Mouse (Mus musculus): ENCODE data around the gene Trabd.
A peak's percentile ranks its signal among the peaks of the same experiment; 100 is the strongest.

Gene Trabd

DNA sequence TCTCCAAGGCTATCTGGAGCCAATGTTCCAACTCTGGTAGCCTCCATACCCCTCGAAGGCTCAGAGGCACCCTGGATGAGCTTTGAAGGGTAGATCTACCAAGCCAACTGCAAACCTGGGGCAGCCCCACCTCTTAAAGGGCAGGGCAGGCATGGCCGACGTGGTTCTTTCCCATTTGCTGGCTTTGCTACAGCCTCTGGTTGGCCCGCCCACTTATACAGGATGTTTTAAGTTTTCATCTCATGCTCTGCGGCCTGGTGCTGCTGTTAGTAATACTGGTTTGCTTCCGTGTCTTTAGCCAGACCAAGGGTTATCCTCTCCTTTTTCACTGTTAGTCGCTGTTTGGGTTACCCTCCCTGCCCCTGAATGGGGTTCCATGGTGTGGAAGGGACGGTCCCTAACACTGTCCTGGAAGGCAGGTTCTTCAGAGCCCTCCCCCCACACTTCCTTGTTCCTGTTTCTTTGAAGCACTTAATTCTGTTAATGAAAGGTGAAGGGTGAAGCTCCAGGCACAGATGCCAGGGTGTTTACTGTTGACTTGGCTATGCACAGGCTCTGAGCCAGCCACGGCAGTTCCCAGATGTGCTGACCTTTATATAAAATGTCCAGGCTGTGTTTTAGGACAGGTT, 3.4 kb downstream of the Trabd start:
- DNase-seq (ENCODE audit: low read depth), result peak; percentile 87

DNA sequence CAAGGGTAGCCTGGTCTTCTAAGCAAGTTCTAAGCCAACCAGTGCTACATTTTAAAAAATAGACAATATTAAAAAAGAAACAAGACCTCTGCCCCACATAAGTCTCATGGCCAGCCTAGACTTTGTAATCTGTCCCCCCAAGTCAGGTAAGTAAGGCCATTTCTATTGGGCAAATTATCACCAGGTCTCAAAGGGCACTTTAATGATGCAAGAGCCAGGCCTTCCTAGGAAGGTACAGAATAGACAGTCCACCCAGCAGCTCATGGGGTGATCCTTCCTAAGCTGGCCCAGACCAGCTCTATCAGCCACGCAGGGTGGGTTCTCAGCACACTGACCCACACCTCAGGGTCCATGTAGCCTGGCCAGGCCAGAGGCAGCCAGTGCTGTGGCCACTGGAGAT, 9.0 kb downstream of the Trabd start:
- DNase-seq (ENCODE audit: low read depth), result no peak

DNA sequence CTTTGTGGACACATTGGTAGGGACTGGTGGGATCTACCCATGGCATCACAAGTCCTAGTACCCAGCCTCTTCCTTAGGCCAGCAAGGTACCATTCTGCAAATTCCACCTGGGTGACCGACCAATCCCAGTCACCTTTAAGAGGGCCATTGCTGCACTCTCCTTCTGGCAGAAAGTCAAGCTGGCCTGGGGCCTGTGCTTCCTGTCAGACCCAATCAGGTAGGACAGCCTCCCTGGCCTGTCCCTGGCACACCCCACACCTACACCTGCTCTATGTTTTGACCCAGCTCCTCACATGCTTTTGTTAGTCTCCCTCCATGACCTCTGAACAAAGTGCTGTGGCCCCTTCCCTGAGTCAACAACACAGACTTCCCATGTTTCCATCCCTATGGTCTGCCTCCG, 9.9 kb downstream of the Trabd start:
- DNase-seq (ENCODE audit: low read depth), result no peak

DNA sequence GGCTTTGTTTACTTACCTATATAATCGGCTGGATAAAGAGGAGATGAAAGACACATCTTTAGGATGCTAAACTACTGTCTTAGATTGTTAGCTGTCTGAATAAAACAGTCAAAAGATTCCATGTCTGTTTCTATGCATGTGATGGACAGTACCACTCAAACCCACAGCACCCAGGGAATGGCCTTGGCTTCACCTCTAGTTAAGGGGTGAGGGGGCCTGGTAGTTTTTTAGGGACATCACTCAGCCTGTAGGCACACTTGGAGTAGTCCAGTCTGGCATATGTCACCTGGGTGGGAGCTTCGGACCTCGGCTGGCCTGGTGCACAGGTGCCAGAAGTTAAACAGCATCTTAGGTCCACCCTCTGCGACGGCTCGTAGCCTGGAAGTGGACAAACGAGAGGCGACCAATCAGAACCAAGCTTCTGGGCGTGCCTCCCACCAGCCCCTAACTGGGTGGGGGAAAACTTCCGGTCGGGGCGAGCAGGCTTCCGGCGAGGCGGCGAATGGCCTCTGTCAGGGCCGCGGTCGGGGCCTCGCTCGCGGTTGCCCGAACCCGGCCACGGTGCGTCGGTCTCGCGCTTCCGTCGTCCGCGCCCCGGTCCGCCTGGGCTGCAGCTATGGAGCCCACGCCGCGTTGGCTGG, 13.8 kb downstream of the Trabd start, which contains the start of gene Selenoo:
TSS of gene Selenoo (plus strand) at position 478 of the 641 bp plus-strand sequence.
- peak; percentile 77 for DNase-seq (ENCODE audit: low read depth)

DNA sequence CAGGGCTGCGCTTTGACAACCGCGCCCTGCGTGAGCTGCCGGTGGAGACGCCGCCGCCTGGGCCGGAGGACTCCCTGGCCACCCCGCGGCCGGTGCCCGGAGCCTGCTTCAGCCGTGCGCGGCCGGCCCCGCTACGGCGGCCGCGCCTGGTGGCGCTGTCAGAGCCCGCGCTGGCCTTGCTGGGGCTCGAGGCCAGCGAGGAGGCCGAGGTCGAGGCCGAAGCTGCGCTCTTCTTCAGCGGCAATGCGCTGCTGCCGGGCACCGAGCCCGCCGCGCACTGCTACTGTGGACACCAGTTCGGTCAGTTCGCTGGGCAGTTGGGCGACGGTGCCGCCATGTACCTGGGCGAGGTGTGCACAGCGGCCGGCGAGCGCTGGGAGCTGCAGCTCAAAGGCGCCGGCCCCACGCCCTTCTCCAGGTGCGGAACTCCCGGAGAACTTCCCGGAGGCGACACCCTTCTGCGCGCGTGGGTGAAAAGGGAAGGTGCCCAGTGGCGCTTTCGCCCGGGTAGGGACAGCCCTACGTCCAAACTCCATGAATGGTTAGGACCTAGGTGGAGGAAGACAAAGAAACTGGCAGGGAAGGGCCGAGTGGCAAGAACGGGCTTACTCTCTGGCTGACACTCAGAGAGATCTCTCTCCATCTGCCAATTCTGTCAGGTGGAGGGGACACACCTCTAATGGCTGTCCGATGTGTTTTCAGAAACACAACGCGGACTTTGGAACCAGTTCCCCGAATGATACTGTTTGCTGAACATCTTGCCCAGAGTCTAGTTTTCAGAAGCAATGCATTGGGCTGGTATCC, 14.5 kb downstream of the Trabd start:
- peak; percentile 30 for DNase-seq (ENCODE audit: low read depth)

DNA sequence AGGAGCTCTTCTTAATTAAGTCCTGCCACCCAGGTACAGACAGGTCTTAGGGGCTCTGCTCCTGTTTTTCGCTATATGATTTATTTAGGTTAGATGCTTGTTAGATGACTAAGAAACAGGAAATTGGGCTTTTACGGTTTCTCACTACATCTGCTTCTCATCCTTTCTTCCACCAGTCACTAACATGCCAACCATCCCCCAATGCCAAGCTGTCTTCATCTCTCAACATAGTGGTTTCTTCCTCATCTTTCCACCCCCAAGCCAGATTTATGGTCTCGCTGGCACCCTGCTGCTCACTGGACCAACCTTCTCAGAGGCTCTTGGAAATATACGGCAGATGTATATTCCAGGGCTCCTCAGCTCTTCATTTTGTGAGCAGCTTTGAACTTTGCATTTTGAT, 15.7 kb downstream of the Trabd start:
- DNase-seq (ENCODE audit: low read depth), result no peak

DNA sequence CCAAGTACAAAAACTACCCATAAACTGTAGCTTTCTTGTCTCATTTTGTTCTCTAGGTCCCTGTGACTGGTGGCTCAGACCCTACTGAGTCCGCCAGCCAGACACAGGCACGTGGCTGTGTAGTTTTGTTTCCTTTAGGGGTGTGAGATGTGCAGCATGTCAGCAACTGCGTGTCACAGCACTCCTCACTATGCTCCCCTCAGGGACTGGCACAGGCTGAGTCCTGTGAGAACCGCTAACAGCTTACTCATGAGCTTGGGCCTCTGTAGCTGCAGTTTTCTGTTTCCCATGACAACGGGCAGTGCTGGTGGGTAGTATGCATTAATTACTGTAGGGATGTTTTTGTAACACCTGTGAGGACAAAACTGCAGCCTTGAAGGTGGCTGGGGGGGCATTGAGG, 17.3 kb downstream of the Trabd start:
- DNase-seq (ENCODE audit: low read depth), result no peak

DNA sequence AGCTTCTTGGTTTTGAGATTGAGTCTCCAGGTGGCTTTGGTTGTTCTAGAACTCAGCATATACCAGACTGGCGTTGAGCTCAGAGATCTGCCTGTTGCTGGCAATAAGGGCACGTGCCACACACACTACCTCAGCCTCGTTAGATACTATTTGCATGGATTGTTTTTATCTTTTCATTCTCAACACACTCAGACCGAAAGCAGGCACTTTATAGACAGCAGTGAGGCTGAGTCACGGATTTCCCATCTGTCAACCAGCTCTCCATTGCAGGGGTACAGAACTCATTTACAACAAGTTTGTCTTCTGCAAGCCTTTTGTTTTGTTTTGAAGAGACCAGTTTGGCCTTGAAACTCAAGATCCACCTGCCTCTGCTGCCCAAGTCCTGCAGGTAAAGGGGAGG, 22.5 kb downstream of the Trabd start:
- no peak for DNase-seq (ENCODE audit: low read depth)

DNA sequence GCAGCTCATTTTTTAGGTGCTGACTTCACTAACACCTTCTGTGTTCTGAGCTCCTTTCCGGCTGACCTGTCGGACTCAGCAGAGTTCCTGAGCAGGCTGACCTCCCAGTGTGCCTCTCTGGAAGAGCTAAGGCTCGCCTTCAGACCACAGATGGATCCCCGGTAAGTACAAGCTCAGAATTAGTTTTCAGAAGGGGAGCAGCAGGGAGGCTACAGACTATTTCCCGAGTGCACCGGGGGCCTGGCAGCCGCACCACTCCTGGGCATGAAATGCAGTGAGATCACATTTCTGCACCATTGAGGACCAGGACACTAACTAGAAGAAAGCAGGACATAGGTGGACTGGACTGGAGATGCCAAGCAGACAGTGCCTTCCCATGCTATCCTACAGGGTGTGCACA, 23.7 kb downstream of the Trabd start:
- no peak for DNase-seq (ENCODE audit: low read depth)

DNA sequence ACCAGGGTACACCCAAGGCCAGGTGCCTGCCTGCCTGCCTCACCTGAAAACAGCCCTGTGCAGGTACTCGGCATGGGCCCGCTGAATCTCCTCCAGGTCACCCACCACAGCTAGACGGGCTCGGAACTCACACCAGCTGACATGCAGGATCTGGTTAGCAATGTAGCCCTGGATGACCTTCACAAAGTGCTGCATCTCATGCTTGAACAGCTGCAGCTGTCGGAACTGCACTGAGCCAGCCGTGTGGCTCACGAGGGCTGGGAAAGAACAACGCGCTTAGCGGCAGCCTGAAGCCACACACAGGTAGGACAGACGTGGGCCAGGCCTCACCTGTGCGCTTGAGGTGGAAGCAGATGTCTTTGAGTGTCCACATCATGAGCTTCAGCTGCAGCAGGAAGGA, 25.9 kb downstream of the Trabd start:
- DNase-seq (ENCODE audit: low read depth), result no peak

DNA sequence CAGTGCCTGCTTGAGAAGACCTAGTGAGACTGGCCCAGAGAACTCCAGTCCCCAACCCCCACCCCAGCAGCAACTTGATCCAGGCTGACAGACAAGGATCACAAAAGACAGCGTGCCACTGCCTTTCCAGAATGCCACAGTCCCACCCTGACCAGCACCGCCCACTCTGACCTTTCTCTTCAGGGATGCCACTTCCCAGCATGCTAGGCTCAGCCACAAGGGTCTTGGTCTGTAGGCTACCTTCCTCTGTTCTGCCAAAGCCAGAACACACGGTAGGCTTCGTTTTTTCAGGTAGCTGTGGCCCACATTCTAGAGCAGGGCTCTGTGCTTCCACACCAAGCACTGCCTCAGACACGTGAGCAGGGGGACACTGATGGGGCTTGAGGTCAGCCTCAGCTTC, 27.7 kb downstream of the Trabd start:
- no peak for DNase-seq (ENCODE audit: low read depth)

DNA sequence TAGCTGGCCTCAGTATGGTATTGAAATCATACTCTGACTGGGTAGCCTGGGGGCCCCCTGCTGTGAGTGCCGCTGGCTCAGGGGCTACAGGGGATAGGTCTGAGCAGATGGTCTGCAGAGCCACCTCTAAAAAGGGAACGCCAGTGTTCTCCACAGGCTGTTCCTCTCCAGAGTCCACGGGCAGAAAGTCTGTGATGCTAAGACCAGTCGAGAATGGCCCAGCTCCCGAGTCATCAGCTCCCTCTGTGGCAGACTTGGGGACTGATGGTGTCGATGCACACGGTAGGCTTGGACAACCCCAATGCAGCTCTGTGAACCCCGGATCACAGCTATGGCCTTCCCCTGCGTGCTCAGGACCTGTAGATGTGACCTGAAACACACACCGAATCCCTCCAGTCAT, 29.0 kb downstream of the Trabd start:
- no peak for DNase-seq (ENCODE audit: low read depth)

DNA sequence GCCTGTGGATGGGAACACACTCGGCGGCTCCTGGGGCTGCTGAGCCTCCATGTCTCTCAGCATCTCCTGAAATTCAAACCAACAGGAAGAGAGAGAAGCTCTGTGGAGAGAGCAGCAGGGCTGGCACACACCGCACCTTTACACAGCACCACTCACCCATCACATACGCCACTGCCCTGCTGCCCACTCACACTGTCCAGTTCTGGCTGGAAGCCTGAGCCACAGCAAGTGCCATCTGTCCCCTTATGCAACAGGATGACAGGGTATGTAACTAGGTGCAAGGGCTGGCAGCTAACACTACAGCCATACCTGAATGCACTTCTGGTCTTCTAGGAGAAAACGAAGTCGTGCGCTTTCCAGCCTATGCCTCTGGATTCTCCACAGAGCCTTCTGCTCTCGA, 29.5 kb downstream of the Trabd start:
- no peak for DNase-seq (ENCODE audit: low read depth)

DNA sequence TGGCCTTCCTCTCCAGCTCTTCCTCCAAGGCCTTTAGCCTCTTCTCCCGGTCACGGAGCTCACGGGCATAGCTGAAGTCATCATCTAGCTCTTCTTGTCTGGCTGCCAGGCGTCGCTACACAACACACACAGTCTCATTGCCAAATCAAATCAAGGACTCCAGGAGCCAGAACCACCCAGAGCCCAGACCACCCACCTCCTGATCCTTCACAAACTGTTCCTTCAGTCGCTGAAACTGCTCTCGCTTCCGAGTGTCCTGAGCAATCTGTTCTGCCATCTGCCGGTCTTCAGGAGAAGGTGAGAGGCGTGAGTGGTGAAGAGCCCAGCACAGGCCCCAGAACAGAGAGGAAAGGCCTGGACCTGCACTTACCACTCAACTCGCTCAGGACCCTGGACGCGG, 31.1 kb downstream of the Trabd start:
- DNase-seq (ENCODE audit: low read depth), result no peak

DNA sequence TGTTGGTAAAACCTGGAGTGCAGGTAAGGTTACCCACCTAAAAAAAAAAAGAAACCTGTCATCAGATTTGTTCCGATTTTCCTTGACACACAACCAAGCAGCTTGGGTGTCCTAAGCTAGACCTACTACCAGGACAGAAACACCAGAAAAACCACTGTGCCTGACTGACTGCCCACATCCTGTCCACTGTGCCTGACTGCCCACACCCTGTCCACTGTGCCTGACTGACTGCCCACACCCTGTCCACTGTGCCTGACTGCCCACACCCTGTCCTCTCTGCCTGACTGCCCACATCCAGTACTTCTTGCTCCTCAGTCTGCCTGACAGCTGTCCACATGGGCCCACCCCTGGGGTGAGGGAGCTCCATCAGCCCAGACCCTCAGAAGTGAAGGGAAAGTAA, 32.1 kb downstream of the Trabd start:
- DNase-seq (ENCODE audit: low read depth), result no peak

DNA sequence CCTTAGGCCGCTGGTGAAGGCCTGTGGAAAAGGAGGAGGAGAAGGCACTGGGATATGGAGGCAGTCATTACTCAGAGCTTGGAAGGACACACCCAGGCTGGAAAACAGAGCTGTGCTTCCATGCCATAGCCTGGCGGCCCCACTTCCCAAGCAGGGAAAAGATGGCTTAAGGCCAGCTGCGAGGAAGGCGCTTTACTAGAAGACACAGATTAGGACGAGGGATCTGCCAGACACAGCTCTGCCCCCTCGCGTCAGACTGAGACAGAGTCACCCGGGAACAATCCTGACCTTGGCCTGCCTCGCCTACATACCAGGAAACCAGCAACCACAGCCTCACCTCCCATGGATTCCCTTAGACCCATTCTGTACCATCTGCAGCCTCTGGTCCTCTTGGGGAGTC, 35.2 kb downstream of the Trabd start:
- DNase-seq (ENCODE audit: low read depth), result no peak

DNA sequence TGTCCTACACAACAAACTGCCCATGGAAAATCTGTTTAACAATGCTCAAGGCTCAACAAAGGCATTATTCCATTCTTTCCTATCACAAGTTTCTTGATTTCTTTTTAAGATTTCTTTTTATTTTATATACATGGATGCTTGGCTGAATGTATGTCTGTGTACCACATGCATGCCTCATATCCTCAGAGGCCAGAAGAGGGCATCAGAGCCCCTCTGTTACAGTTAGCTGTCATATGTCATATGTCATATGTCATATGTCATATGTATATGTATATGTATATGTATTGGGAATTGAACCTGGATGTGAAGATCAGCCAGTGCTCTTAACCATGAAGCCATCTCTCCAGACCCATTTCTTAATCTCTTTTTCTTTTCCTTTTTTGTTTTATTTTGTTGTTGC, 43.1 kb downstream of the Trabd start:
- peak; percentile 70 for DNase-seq (ENCODE audit: low read depth)

DNA sequence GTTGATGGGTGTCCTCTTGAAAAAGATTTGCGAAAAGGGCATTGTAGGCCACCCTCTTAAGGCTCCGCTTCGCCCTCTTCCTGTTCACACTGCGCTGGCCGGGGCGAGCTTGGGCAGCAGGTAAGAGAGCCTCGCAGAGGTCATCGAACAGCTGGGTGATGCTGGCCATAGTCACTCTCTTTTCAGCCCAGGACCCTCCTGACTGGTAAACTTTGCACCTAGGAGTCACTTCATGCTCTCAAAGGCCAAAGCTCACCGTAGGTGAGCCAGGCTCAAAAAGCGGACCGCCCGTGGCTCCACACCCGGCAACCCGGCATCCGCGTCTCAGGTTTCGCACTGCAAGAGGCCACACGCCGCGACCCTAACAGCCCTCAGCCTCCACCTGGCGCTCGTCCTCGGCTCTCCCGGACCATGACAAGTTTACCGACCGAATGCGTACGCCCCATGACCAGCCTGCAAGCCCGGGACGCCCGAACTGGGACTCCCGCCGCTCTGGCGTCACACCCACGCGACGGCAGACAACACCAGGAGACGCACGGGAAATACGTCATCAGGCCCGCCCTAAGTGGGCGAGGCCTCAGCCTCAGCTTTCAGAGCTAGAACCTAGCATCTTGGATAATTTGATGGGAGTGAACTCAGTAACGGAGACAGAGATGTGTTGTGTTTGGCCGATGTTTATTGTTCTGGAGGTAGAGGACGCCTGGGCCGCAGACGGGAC, 47.9 kb downstream of the Trabd start, which contains the start of gene Tubgcp6:
TSS of gene Tubgcp6 (minus strand) at position 464 of the 718 bp plus-strand sequence.
- peak; percentile 95 for DNase-seq (ENCODE audit: low read depth)

DNA sequence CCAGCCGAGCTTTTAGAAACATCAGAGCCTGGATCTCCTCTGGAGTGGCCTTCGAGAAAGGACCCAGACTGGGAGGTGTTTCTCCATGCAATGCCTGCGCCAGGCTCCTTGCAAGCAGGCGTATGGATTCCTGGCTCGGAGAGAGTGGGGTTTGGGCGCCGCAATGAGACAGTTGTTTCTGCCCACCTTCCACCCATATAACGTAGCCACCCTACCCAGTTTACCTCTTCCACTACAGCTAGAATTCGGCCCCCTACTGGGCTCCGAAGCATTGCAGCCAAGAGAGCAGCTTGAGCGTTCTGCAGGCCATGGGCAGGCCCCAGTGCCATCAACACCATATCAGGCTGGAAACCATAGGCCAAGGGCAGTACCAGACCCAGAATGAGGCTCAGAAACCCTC, 48.7 kb downstream of the Trabd start:
- DNase-seq (ENCODE audit: low read depth), result no peak

DNA sequence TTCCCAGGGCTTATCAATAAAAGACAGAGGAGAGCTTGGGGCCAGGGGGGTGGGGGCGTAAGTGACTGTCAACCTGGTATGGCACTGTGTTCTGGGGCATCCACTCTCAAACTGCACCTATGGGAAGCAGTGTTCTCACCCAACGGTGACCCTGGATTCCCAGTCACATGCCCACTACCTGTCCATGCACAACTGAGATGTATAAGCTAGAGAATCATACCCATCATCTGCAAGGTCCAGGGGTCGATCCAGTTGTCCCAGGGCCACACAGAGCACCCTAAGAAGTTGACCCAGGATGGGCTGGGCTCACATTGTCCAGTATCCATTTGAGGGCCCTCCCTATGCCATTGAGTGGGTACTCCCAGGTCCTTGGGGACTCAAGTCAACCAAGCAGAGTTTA, 49.4 kb downstream of the Trabd start:
- no peak for DNase-seq (ENCODE audit: low read depth)

DNA sequence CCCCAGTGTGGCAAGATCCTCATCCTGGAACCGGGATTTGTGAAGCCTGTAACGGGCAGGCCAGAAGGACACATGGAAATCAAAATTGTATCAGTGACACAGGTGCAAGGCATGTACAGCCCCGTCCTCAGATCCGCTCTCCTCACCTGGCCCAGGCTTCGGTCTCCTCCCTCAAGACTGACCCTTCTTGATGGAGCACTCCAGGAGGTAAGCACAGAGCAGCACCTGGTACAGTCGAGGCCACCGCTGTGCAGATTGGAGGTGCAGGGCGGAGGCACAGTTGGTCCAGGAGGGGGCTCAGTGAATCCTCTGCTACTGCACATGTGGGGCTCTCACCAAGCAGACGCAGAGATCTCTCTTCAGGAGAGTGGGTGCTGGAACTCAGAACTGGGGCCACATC, 50.4 kb downstream of the Trabd start:
- no peak for DNase-seq (ENCODE audit: low read depth)

DNA sequence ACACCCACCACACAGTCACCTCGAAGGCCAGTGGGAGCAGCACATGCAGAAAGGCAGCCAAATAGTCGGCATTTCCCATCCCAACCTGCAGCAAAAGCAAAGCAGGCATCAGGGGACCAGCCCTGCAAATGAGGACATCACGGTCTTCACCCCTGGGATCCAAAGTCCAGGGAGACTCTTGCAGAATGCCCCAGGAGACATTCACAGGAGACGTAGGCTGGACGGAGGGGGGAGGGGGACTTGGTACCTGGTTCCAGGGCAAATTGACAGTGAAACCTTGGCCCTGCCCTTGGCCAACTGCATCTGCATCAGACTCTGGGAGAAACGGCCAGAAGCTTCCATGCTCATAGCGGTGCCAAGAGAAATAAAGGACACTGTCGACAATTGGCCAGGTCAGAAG, 51.7 kb downstream of the Trabd start:
- no peak for DNase-seq (ENCODE audit: low read depth)
